Mouse (Mus musculus) thymus, postnatal 0 days (tissue): ENCODE data around the gene Jag2. TPM values are rescaled to one million over a fixed set of nuclear protein-coding genes. Genes with fewer than 3 reads are reported as not detected.

Experiments
- DNase-seq: peaks from one replicate; pipeline ENCODE4 v3.0.0-alpha.2; 2015; ENCODE audit warnings: low spot score
- polyA plus RNA-seq: library from polyadenylated mRNA; unstranded; fragments of >200 nt; fragmentation: Nextera tagmentation; extraction: Ambion mirVana; gene quantifications from 2 replicates; pipeline ENCODE4 v1.2.1, GENCODE M21; 2015

The Jag2 gene
- 8.3 and 10.2 TPM in 2 replicates for polyA plus RNA-seq

GRCm38 (mm10) chr12:112929562-112930352 is at the start of gene Jag2:
Gene Jag2 (minus strand): TSS chr12:112929776.
- peak; percentile 59 for DNase-seq

- DNase-seq = no peak
Observed at GRCm38 (mm10) chr12:112977156-112977555, 47.6 kb upstream of the Jag2 start.

GRCm38 (mm10) chr12:112976371-112977073 is 46.9 kb upstream of the Jag2 start, which contains the start of gene Btbd6:
Gene Btbd6 (plus strand): TSS chr12:112976482.
- DNase-seq = peak; percentile 94

- DNase-seq = no peak
Observed at GRCm38 (mm10) chr12:112974736-112975135, 45.2 kb upstream of the Jag2 start.

GRCm38 (mm10) chr12:112969616-112970015 is 40.0 kb upstream of the Jag2 start:
- no peak for DNase-seq

- DNase-seq = no peak
Observed at GRCm38 (mm10) chr12:112968943-112969342, 39.4 kb upstream of the Jag2 start.

- DNase-seq = no peak
Observed at GRCm38 (mm10) chr12:112965783-112966182, 36.2 kb upstream of the Jag2 start.

- no peak for DNase-seq
Observed at GRCm38 (mm10) chr12:112961872-112962271, 32.3 kb upstream of the Jag2 start.

- DNase-seq = no peak
Observed at GRCm38 (mm10) chr12:112961428-112961827, 31.9 kb upstream of the Jag2 start.

GRCm38 (mm10) chr12:112959421-112959820 is 29.8 kb upstream of the Jag2 start:
- DNase-seq = peak; percentile 70

DNA sequence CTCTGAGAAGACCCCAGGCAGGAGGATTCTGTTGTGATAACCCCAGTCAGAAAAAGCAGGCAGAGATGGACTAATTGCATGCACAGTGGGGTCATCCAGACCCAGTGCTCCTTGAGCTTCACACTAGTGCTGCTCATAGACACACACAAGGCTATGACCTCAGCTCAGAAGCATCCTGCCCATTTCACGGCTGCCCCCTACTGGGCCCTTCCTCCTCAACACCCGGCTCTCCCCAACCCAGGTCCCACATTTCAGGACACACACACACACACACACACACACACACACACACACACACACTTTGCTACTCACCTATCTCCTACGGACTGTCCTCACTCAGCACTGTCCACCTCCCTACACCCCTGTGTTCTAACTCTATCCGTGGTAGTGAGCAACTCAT is 28.7 kb upstream of the Jag2 start:
- peak; percentile 50 for DNase-seq

- DNase-seq = peak; percentile 44
Observed at GRCm38 (mm10) chr12:112955800-112956199, 26.2 kb upstream of the Jag2 start.

DNA sequence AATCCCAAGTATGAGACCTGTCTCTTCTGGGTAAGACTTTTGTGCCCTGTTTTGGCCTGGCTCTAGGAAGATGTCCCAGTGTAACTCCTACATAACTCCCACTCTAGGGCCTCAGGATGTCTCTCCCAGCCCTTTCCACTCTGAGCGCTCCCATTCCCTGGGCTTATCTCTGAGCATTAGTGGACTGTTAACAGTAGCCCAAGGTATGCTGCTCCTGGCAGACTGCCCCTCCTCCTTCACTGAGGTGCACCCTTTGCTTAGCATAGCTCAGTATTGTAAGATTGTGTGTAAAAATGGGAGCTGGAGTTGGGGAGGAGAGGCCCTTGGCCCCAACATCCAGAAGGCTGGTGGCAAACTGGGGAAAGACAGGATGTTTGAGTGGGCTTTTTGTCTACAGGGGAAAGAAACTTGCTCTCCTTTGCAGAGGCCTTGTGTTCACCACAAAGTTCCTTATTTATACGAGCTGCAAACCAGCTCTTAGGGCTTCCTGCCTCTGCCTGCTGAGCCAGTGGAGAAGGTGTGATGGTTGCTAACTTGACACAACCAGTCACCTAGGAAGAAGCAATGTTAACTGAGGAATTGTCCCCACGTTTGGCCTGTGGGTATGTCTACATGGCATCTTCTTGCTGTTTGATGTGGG is 23.5 kb upstream of the Jag2 start:
- no peak for DNase-seq

DNA sequence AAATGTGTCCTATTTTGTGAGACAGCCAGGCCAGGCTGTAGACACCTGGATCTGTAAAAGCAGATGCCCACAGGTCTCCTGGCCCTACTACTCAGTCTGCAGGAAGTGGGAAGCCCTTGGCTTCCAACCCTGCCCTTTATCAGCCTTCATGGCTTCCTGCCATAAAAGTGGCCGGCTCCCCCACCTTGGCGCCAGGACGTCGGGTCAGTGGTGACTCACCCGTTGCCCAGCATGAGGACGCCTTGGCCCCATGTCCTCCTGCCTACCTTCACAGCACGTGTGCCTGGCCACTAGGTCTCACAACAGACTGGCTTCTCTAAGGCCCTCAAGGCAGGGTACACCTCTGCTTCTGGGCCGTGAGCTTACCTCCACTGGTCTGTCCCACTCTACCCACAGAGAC is 22.9 kb upstream of the Jag2 start:
- no peak for DNase-seq

- no peak for DNase-seq
Observed at GRCm38 (mm10) chr12:112951150-112951842, 21.7 kb upstream of the Jag2 start.

GRCm38 (mm10) chr12:112950761-112951129 is 21.2 kb upstream of the Jag2 start:
- no peak for DNase-seq

DNA sequence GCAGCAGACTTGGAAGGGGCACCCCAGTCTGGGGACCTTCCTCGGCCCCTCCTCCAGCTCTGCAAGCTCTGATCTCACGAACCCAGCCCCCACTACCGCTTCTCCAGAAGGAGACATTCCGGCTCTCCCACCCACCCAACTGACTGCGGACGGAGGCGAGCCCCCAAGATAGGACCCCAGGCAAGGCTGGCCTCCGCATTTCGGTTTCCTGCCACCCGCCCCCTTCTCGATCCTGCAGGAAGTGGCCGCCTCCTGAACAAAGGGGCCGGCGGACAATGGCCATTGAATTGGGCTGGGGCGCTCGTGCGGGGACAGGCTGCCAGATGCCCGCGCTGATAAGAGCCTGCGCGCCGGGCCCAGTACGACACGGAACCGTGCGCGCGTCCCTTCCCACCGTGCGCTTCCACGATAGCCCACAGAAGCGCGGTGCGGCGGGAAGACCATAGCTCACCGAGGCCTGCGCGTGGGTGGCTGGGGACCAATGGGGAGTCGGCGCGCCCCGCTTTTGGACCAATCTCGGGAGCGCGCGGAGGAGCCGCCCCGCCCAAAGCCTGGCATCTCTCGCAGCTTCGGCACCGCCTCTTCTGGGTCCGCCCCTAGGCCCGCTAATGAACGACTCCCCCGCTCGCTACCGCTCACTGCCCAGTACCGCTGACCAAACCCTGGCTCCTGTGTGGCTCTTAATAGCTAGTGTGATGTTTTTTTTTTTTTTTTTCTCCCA is 20.6 kb upstream of the Jag2 start:
- DNase-seq = peak; percentile 80

DNA sequence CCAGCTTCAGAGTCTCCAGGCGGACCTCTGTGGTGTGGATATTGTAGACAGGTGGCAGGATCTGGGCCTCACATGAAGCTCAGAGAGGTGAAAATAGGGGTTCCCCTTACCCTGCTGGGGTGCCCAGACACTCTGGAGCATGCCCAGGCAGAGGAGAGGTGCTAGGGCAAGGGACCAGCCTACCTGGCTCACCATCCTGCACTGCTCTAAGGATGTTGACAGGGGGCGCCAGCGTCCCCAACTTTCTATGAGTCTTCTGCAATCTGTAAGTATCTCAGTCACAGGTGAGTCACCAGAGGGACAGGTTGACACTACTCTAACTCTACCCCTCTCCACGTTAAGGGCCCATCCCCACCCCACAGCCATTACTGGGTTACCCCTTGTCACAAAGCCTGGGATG is 17.7 kb upstream of the Jag2 start:
- DNase-seq = peak; percentile 69

- DNase-seq = no peak
Observed at GRCm38 (mm10) chr12:112943669-112944068, 14.1 kb upstream of the Jag2 start.

GRCm38 (mm10) chr12:112941776-112942713 is 12.5 kb upstream of the Jag2 start, which contains the start of gene Nudt14:
Gene Nudt14 (minus strand): TSS chr12:112942124.
- peak; percentile 82 for DNase-seq
